Mouse (Mus musculus) thymus, adult 2 months (tissue): Measurements from ENCODE around the gene Ints4.

Experiments used
- CTCF ChIP-seq: fragments of 200-500 bp; IDR thresholded peaks from 2 replicates; pipeline ENCODE4 v1.5.1; 2012; ENCODE audit warnings: mild to moderate bottlenecking, control low read depth, low read length, moderate library complexity, borderline replicate concordance; ENCODE audit not compliant: control insufficient read depth, poor library complexity, insufficient read depth; ENCODE audit errors: extremely low read depth
- POLR2A ChIP-seq: fragments of 200-500 bp; IDR thresholded peaks from 2 replicates; pipeline ENCODE4 v1.6.1; 2012; ENCODE audit warnings: mild to moderate bottlenecking, low read length, control low read depth, moderate library complexity; ENCODE audit not compliant: control insufficient read depth, poor library complexity, insufficient read depth; ENCODE audit errors: extremely low read depth

DNA sequence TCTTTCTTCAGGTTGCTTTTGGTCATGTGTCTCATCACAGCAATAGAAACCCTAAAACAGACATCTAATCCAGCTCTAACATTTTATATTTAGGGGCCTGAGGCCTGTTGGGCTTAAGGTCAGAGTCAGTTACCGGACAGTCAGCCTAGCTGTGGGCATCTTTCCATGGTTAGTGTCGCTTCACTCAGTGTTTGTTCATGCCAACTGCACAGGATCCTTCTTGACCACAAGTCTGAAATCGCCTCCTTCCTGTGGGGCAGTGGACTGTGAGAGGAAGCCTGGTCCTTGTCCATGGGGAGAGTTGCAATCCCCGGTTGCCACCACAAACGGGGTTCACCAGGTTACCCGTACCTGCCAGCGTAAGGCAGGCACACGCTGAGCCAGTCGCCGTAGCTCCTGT lies 68.5 kb downstream of the Ints4 start:
- TF ChIP-seq POLR2A = no peak
- TF ChIP-seq CTCF = no peak
